Mouse (Mus musculus) thymus, postnatal 4 days (tissue): ENCODE measurements around the gene Prrc2c.
"Not testable (repeated sequence)": the region's sequence is repeated elsewhere in the genome, so short reads cannot be mapped to it uniquely, and the experiment has no call there.

Experiments
- DNase-seq: peaks from one replicate; pipeline ENCODE4 v3.0.0; 2021

Gene Prrc2c

DNA sequence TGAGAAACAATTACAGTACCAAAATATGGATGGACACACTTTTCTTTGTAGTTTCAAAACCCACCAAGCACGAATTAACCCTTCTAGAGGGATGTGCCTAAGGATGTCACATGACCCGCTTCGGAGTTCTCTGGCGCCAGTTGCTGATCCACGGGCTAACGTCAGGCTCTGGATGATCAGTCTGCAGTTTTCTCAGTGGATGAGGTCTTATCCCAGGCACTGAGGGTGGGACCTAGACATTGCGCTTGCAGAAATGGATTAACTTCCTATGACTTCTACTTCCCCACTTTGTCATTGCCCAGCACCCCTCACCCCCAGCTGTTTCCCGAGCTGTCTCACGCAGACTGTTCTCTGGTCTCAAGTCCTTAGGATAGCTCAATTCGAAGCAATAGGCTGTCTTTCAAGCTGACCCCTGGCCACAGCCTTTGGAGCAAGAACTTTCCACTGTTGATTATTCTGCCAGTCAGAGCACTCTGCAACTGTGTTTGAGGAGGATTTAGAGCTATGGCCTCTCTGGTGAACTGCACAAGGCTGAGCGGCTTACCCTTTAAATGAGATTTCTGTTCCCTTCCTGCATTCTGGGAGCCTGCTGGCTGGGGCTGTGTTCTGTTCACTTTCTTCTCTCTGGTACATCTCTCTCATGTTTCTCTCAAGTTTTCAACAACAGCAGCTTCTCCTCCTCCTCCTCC is 74.7 kb downstream of the Prrc2c start:
- DNase-seq: peak; percentile 21

DNA sequence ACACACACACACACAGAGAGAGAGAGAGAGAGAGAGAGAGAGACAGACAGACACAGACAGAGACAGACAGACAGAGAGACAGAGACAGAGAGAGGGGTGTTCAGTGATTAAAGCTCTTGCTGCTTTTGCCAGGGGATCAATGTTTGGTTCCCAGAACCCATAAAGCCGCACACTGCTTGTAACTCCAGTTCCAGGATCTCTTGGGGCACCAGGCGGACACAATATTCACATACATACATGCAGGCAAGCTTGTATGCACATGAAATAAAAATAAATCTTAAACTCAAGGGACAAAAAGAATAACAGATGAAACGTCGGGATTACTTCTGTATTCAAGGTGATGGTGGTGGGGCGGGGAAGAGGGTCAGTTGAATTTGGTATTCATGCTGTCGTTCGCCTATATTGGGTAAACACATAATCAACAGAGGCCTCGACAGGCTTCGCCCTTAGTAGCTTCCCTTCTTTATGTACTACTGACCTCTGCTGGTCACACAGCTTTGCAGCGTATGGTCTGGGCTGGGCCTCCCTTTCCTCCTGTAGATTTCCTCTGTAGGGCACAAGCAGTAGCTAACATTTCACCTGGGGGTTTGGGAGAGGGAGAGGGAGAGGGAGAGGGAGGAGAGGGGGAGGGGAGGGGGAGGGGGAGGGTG is 75.4 kb downstream of the Prrc2c start:
- peak; percentile 77 for DNase-seq

GRCm38 (mm10) chr1:162660276-162660860 is 80.0 kb downstream of the Prrc2c start:
- no peak for DNase-seq

DNA sequence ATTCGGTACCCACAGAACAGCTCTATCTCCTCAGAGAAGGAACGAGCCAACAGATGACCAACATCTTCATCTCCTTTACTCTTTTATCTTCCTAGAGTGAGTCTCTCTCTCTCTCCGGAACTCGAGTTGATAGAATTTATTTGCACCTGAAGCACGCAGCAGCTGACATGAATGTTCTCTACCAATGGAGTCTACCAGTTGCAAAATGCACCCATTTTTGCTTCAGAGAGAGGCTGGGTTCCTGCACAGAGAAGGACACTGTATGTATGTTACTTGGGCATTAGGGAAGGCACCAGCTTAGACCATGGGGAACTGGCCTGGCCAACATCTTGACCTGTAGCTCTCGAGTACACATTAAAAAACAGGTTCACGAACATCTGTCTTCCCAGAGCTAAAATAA is 82.2 kb downstream of the Prrc2c start, which contains the start of gene Myocos:
Myocos (minus strand) TSS at position 101 of the 400 bp plus-strand sequence.
- DNase-seq: no peak

GRCm38 (mm10) chr1:162648416-162648815 is 91.9 kb downstream of the Prrc2c start:
- DNase-seq: no peak

DNA sequence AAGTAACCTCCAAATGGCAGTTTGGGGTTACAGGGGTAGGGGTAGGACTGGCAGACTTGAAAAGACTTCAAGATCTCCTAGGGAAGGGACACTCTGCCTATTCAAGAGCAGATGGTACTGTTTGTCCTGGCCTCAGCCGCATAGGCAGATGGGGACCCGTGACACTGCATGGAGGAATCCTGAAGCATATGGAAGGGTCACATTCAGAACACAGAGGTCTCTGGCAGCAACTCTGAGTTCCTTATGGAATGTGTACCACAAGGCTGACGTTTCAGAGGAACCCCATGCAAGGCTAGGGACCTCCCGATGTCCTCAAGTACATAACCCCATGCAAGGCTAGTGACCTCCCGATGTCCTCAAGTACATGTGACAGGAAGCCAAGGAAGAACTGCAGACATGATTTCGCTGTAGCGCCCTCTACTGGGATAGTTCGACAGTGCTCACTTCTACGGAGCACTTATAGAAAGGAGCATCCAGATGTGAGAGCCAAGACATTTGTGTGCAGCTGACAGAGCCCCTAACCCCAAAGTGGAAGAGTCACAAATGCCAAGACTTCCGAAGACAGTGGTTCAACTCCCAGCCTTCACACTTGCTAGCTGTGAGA is 94.2 kb downstream of the Prrc2c start:
- peak; percentile 62 for DNase-seq

DNA sequence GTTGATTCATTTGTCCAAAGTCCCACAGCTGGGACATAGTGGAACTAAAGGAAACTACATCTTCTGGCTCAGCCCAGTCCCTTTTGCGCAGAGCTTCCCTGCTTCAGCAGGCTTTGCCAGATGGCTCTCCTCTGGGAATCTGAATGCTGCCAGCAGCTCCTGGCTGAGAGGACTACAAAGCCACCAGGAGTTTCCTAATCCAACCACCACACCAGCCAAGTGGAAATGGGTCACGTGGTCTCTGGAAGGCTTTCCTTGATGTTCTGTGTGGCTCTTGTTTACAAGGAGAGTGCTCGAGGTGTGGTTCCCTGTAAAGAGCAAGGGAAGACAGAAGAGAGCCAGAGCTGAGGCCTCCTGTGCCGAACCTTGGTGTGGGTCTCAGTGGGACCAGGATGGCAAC is 96.6 kb downstream of the Prrc2c start:
- DNase-seq: no peak

DNA sequence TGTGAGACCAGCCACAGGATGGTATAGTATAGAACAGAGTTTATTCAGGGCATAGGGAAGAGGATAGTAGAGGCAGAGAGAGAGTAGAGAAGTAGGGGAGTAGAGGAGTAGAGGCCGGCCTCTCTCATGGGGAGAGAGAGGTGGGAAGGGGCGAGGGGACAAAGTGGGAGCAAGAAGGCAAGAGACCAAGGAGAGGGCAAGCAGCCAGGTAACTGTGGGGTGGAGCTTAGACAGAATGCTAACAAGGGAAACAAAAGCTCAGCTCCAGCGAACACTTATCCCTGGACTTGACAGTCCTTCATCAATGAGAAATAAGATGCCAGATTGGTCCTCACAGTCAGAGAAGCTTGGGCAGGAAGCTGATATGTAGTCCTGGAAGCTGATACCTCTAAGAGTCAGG is 97.8 kb downstream of the Prrc2c start:
- DNase-seq: no peak

- DNase-seq: no peak
Measured at GRCm38 (mm10) chr1:162639861-162640260, 100.5 kb downstream of the Prrc2c start.

- DNase-seq: no peak
Measured at GRCm38 (mm10) chr1:162639051-162639750, 101.2 kb downstream of the Prrc2c start, which contains the start of gene Myoc. Gene Myoc, plus strand, starts transcription at chr1:162639155.

GRCm38 (mm10) chr1:162638535-162638934 is 101.8 kb downstream of the Prrc2c start:
- DNase-seq: no peak

GRCm38 (mm10) chr1:162636516-162636915 is 103.8 kb downstream of the Prrc2c start:
- no peak for DNase-seq

- DNase-seq: not testable (repeated sequence)
Measured at GRCm38 (mm10) chr1:162635291-162635931, 104.9 kb downstream of the Prrc2c start.

DNA sequence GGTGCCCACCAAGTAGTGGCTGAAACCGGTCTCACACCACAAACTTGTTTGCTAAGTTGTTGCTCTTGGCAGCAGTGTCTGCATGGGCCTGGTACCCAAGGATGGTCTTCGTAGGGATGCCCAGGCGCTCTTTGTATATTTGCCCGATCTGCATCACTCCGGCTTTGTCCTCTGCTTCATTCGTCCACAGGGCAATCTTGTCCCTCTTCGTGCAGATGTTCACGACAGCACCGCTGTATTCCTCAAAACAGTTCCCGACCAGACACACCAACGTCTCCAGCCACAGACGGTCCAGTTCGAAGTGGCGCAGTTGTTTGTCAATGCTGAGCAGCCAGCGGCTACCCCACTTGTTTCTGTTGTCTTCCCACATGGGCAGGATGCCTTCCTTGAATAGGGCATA is 112.0 kb downstream of the Prrc2c start:
- not testable (repeated sequence) for DNase-seq

DNA sequence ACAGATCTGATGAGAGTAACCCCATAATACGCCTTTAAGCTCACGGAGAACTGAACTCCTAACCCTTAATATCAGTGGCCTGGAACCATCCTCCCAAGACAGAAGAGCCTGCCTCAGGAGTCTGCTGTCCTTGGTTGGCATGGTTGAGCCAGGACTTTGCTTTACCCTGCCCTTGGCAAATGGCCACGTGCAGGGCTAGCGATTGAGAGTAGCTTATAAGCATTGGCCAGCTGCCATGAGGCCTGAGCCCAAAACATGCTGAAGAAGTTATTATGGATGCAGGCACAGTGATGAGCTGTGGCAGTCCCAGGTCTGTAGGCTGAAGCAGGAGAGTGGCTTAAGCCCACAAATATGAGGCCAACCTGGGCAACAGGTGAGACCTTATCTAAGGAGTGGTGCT is 112.5 kb downstream of the Prrc2c start:
- not testable (repeated sequence) for DNase-seq

GRCm38 (mm10) chr1:162625229-162625628 is 115.1 kb downstream of the Prrc2c start:
- peak; percentile 19 for DNase-seq

GRCm38 (mm10) chr1:162623895-162624294 is 116.5 kb downstream of the Prrc2c start:
- DNase-seq: no peak
